Mouse (Mus musculus) urinary bladder, postnatal 10 days (tissue): ENCODE measurements around the gene Tshz2.

Source experiments
- DNase-seq: peaks from one replicate; pipeline ENCODE4 v3.0.0; 2022; ENCODE audit warnings: low spot score

Gene Tshz2

DNA sequence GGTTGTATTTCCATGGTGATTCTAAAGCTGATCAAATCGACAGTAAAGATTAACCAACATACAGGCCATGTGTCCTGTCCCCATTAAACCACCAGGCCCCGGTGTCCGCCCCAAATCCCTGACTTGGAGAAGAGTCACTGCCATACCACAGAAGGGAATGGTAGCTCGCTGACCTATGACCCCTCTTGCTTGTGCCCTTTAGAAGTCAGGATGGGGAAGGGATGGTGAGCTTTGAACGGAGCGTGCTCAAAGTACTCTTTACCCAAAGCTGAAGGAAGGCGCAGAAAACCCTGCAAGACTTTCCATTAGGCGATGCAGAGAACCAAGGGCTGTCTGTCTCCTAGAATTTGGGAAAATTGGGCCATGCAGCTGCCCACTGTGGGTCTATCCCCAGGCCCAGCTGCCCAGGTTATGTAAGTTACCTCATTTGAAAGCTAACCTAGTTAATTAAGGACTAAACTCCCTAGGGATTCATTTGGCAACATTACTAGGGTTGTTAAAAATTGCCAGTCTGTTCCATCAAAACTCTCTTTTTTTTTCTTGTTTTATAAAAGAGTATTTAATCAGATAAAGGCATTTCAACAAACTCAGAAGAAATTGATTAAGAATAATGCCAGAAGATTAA lies 238.7 kb downstream of the Tshz2 start:
- DNase-seq, result no peak

DNA sequence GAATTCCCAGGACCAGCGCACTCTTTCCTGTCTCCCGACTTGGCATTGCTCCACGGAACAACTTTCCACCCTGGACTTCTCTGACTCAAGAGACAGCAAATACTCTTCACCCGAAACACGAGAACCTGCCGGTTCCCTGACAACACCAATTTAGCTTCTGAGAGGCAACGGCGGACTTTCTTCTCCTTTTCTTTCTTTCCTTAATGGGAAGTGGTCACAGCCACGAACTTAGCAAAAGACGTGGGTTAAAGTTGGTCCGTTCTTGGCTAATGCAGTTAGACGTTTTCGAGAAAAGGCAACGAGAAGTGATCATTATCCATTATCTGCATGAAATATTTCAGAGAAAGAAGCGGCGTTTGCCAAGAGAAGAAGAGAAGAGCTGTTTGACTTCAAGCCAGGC lies 240.6 kb downstream of the Tshz2 start:
- no peak for DNase-seq

DNA sequence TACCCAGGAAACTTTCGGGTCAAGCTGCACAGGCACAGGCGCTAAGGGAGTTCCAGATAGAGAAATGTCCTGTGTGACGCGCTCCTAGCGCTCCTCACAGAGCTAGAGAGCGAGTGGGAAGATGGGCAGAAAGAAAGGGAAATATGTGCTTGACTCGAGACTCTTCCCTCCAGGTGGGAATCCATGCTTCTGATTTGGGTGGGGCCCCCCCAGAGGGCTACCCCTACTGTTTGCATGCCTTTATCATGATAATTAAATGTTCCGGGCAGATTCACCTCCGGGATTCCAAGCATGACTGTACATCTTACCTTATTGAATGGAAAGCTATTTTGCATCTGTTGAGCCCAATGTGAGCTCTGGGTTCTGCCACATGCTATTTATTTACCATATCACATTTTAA lies 255.1 kb downstream of the Tshz2 start:
- no peak for DNase-seq

DNA sequence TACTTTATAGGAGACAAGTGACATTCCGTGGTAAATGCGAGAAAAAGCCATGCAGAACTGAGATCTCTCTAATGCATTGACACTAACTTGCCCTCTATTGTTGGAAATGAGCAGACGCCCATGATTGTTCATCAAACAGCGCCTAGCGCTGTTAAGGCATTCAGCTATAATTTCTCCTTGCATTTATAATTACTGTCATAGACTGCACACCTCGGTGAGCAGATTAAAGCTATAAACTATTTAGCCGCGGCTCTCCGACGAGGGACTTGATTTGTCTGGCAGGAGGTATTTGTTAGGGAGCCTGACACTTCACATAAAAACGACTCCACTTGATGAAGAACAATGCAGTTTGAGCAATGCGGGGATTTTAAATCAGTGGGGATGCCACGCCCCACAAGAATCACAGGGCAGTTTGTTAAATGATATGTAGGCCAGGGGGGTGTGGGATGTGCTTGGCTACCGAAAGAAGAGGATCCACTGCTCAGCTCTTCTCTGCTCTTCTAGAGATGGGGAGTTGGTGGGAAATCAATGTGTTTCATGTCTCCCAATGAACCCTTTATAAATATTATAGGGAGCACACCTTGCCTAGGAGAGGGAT lies 259.7 kb downstream of the Tshz2 start:
- DNase-seq, result no peak

DNA sequence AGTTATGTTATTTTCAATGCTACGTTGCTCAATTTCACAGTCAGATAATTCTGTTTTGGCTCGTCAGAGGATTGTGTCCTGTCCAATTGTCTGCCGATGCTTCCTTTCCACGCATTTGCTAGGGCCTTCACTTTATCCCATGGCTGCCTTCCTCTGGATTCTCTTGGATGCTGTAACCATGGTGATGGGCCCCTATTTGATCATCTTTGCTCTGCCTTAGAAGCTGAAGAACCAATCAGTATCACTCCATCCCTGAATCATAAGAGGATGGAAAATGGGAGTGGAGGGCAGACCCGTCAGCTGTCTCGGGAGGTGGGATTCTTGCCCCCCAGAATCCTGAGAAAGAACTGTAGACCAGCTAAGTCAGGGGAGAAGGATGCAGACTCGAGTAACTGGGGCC lies 270.1 kb downstream of the Tshz2 start:
- no peak for DNase-seq

DNA sequence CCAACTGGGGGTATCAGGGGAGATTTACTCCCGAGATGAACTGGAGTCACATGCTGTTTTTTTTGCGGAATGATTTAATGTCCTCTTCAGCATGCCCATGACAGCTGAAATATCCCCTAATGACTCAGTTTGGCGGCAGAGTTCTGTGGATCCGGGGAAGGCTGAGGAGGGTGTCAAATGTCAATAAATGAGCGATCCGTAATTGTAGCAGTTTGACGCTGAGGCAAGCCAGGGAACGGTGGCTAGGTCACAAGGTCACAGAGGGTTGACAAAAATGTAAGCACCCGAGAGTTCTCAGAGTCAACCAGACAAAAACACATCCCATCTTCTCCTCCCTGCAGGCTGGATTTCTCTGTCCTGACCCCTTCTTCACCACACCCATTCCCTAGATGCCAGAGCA lies 273.6 kb downstream of the Tshz2 start:
- DNase-seq, result no peak

DNA sequence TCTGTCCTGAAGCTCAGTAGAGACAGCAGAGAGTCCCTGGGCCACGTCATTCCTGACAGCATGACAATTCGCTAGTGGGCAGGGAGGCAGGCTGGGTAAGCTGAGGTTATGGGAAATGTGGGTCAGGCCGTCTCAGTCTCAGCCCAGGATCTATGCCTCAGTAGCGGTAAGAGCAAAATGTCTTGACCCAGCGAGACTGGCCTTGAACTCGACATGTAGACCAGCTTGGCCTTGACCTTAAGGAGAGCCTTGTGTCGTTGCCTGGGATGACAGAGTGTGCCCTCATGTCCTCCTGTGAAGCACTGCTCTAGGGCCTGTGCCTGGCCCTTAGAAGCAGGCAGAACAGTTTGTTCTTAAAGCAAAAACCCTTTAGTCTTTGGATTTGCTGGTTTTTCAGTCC lies 275.2 kb downstream of the Tshz2 start:
- no peak for DNase-seq

DNA sequence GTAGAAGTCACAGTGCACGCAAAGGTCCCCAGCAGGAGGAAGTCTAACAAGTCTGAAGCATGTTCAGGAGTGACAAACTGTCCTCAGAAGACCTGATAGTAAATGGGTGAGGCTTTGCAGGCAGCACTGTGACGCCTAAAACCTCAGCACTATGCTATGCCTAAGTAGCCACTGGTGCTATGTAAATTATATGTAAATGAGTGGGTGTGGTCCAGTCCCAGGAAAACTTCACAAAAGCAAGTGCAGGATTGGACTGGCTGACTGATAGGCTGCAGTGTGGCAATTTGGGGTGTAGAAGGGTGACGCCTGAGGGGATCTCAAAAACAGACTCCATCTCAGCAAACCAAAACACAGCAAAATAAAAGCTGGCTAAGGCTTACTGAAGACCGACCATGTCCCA lies 277.8 kb downstream of the Tshz2 start:
- DNase-seq, result no peak

DNA sequence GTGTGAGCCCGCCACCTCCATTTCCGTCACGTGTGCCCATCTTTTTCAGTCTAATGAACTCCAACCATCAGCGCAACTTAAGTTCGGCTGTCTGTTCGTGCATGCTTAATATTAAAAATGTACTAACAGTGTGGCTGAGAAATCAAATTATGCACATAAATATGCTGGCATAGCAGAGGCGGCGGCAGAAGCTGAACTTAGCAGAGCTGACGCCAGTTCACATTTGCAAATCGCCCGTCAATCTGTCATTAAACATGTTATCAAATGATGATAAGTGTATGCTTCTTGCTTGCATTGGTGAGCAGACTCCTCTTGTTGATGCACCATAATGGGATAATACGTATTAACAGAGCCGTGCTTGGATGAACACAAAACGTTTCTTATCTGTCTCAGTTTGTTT lies 280.0 kb downstream of the Tshz2 start:
- DNase-seq, result no peak

DNA sequence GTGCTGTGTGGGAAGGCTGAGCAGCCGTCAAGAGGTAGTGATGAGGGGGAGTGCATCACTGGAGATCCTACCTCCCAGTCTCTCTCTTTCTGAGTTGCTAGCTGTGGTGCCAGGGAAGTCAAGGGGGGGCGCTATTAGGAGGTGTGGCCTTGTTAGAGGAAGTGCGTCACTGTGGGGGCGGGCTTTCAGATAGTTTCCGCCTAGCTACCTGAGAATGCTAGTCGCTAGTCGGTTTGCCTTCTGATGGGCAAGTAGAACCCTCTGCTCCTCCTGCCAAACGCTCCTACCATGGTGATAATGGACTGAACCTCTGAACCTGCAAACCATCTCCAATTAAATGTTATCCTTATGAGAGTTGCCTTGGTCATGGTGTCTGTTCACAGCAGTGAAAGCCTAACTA lies 282.1 kb downstream of the Tshz2 start:
- DNase-seq, result no peak

DNA sequence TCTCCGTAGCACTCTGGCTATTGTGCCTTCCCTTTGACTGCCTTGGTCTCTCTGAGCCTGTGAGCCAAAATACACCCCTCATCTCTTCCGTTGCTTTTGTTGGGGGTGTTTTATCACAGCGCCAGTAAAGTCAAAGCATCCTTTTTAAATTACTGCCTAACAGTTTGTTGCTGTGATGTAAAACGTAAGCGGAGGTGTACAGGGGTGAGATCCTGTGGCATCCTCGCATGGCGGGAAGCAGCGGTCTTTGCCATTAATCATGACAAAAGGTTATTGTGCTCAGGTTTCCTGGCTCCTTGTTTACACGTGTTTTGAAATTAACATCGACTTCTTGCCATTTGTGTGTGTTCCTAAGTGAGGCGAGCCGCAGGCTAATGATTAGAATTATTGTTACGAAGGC lies 282.5 kb downstream of the Tshz2 start:
- DNase-seq, result no peak

DNA sequence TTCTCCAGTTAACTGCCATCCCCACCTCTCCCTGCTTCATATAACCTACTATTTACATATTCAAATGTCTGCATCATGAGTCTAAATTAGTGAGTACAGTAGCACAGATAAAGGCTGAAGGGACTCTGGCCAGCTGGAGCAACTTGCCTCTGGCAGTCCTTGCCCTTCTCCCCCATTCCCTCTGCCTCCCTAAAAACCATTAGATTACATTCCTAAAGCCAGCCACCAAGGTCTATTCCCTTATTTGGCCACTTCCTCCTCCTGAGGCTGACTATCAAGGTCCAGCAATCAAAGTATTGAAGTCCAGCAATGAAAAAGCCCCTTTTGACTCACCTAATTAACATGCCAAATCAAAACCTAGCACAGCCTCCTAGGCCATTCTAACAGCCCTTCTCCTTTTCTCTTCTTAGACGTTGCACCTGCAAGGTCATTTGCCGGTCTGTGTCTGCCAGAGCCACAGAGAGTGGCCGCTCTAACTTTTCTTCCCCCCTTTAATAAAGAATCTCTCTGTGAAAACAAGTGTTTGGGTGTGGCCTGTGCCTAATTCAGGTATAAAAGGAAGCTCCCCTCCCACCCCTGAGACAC lies 286.4 kb downstream of the Tshz2 start:
- no peak for DNase-seq

DNA sequence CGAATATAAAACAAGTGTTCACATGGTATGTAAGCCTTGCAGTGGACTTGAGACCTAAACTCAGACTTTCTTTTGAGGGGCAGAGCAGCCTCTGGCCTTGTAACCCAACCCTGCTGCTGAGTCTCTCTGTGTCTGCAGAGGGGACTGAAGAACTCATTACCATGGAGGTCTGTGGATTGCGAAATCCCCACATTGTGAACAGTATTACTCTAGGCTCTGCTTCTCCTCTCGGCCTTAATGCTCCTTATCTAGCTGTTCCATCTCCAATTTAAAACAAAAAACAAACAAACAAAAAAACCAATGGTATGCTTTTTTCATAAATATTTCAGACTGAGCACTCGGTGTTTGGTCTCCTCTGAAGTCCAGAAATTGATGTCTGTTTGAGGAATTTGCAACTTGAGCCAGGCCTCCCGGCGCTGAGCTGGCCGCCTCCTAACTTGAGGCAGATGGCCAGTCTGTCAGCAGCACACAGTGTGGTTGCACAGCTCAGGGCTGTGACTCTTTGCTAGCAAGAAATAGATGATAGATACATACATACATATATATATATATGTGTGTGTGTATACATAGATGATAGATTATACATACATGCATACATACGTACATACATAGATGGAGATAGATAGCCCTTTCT lies 291.5 kb downstream of the Tshz2 start:
- no peak for DNase-seq

DNA sequence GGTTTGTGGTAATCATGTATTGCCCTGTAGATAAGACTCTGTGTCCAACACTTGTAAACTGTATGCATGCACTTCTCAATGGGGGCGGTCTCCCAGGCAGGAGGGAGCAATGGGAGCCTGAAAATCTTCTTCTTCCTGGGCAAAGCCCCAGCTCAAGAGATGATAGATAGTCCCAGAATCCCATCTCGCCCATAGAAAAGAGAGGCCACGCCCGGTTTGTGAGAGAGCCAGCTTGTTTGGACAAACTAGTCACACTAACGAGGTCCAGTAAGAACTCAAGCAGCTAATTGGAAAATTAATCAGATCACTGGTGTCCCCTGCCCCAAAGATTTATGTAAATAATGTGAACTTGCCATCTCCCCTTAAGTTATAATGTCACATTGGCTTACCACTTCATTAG lies 292.7 kb downstream of the Tshz2 start:
- DNase-seq, result no peak

DNA sequence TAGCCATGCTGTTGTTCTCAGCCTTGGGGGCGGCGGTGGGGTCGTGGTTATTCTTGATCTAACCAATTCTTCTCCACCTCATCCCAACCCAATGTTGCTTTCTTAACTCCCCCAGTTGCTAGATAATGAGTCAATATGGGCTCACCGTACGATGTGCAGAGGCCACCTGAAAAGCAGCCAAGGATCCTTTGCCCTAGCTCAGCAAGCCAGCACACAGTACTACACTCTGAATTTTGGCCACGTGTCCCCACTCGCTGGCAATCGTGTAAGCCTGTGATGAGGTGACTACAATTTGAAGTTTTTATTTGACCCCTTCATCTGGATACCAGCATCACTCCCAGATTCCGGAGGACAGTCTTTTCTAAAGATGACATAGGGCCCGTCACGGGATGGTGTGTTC lies 293.2 kb downstream of the Tshz2 start:
- no peak for DNase-seq

DNA sequence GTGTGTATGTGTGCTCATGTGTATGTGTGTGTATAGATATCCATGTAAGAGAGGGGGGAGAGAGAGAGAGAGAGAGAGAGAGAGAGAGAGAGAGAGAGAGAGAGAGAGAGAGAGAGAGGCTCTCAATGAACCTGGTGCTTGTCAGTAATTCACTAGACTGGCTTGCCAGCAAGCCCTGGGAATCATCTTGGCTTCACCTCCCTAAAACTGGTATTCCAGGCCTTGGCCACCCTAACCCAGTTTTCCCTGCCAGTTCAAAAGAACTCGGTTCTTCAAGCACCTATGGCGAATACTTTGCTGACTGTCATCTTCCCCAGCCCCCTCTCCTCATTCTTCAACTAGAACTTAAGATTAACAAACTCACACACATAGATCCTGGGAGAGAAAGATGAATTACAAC lies 294.6 kb downstream of the Tshz2 start:
- DNase-seq, result no peak

DNA sequence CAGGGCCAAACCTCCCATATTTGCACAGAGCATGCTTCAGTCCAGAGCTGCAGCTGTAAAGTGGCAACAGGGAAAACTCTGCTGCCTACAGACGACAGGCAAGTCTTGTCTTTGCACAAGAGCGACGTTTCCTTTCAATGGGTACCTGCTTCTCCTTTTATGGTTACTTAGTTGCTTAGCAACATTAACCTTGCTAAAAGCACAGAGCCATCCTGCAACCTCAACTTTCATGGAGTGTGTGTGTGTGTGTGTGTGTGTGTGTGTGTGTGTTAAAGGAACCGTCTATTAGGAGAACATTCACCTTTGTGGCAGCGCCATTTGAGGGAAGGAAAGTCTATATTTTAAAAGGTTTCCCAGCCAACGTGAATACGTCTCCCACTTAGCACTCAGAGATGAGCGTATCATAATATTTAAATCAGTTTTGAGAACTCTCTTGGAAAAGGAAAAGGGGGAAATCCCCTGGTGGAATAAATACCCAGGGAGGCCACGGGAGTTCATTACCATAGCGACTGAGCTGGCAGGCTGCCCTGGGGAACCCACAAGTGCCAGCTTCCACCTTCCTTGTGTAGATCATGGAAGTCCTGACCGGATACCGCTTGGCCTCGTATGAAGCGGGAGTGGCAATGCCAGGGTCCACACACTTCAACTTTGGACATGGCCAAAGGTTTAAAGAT lies 295.8 kb downstream of the Tshz2 start:
- no peak for DNase-seq

DNA sequence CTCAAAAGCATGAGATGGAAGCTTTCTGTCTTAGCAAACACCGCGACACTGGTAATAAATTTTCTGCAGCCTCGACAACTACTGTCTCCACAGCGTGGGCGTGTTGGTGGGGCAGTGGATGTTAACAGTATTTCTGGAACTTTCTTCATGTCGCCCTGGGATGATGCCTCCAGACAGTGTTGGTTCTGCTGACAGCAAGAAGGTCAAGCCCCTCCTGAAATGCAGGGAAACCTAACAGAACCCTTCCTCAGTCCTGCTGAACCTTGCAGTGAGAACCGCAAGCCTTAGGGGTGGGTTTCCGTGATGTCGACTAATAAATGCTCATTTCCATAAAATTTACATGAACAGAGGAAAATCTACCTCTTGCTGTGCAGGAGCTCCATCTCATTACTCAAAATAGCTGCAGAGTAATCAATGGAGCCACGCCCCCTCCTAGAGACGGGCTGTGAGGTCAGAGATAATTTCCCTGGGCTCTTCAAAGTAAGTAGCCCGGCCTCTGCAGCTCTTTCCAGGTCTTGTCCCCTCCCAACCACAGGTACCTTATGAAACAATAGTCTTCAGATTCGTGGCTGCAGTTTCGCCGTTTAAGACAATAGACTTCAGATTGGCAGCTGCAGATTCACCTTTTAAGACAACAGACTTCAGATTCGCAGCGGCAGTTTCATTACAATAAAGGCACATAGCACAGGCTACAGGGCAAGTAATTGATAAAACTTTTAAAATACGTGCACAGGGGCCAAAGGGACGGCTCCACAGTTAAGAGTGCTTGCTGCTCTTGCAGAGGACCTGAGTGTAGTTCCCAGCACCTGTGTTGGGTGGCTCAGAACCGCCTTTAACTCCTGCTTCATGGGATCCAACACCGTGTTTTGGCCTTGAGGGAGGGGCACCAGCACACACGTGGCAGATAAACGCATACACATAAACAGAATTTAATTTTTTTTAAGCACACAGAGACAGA lies 297.0 kb downstream of the Tshz2 start:
- no peak for DNase-seq

DNA sequence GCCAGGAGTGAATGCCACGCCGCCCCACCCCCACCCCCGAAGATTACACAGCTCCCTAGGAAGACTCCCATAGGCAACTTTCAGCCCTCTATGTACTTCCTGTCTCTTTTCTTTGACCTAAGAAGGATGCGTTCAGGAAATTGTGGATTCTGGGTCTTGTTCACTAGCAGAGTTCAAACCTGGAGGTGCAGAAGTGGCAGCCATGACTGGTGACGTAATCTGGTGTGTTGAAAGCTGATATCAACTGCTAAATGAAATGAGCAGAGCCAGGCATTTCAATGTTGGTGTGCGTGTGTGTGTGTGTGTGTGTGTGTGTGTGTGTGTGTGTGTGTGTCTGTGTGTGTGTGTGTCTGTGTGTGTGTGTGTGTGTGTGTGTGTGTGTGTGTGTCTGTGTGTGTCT lies 302.8 kb downstream of the Tshz2 start:
- no peak for DNase-seq

DNA sequence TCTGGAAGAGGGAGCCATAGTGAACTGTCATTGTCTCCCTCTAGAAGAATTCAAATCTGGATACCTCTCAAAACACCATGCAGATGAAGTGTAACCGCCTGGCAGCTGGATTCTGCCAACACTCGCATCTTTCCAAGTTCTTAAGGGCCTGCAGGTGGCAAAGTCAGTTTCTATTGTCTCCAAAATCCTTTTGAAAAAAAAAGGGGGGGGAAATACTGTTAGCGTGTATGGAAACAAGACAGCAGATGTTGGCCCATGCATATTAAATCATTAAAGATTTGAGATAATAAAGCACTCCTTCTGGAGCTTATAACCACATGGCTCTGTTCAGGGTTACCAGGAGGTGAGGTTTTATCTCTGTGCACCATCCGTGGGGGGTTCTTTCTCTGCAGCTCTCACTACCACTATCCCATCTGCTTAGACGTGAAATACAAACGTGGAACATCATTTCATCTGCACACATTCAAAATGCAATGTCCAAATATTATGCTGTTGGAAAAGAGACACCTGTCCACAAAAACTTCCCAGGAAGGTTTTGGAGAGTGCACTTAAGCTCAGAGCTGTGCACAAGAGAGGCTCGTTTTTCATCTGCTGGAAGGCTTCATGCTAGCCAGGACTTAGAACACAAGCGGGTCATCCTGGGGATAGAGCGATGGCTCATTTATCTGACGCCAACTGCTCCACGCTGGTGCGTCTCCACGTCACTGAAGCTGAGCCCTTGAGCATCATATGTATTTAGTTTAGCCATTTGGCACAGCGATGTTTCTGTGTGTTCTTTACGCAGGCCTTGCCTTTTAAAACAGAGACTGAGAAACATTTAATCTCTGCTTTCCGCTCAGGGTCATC lies 307.7 kb downstream of the Tshz2 start:
- no peak for DNase-seq

DNA sequence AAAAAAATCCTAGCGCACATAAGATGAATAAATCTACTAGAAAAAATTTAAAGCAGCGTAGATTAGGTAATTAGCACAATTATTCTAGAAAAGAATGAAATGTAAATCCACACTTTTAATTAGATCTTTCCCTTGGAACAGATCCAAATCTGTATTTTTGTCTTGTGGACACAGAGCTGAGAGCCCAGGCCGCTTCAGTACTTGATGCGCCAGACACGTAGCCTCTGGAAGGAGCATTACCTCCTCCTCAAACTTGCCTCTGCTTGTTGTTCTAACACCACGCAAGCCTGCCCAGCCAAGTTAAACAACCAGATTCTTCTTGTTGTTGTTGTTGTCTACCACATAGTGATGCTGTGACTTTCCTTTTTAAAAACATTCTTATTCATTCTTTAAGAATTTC lies 310.9 kb downstream of the Tshz2 start:
- DNase-seq, result no peak
